Mouse (Mus musculus): ENCODE data around the gene Strip2.

- TF ChIP-seq USF1 (IDR thresholded peaks at IDR 0.05; ENCODE audit: low read depth) (no peak), POLR2A (IDR thresholded peaks at IDR 0.05; ENCODE audit: insufficient read length, low read depth) (no peak), MAX (IDR thresholded peaks at IDR 0.05; ENCODE audit: low read depth) (no peak), CEBPB (IDR thresholded peaks at IDR 0.05; ENCODE audit: insufficient read depth, poor library complexity, severe bottlenecking) (no peak), SRF (IDR thresholded peaks at IDR 0.05; ENCODE audit: control insufficient read depth, insufficient read length, low read depth) (no peak), TCF12 (IDR thresholded peaks at IDR 0.05; ENCODE audit: insufficient read depth, poor library complexity, severe bottlenecking) (no peak), MYOD1 (IDR thresholded peaks at IDR 0.05; ENCODE audit: control insufficient read depth in 1 of 3, insufficient read length in 2 of 3, low read depth in 2 of 3) (no peak), POLR2AphosphoS2 (IDR thresholded peaks at IDR 0.05; ENCODE audit: insufficient read length, low read depth) (no peak), MYOG (IDR thresholded peaks at IDR 0.05; ENCODE audit: control insufficient read depth in 1 of 3, insufficient read depth in 1 of 3, insufficient read length in 2 of 3, low read depth in 2 of 3) (no peak), E2F4 (IDR thresholded peaks at IDR 0.05; ENCODE audit: insufficient read depth) (no peak)
These were observed 13.9 kb downstream of the Strip2 start for GRCm38 (mm10) chr6:29930665-29931064.
